Mouse (Mus musculus): ENCODE measurements around the gene Dnajc27.

Dnajc27 gene

DNA sequence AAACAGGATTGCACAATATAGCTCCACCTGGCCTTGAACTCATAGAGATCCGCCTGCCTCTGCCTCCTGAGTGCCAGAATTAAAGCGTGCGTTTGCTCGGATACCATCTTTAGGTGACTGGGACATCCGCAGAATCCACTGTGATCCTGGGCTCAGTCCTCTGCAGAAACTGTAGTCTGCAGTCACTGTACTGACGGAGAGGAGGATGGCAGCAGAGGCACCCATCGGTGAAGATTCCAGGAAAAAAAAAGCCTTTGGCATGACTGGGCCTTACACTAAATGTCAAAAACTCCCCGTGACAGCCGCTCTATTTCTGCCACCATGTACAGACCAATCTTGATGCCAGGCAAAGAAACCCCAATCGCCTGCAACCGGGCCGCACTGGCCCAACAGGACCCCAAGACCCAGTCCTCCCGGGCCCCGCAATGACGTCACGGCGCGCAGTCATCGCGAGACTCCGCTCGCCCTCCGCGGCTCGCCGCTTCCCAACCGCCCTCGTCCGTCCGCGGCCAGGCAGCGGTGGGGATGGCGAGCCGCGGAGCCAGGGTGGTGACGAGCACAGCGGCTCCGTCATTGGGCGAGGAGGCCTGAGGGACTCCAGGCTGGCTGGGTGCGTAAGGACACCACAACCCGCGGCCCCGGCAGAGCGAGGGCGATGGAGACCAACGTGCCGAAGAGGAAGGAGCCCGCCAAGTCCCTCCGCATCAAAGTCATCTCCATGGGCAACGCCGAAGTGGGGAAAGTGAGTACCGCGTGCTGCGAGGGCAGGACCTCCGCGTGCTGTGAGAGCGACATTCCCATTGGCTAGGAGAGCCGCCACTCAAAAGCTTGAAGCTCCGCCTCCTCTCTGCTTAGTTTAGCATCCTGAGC is at the start of gene Dnajc27:
Dnajc27 (plus strand) TSS at position 452 of the 870 bp plus-strand sequence.
- DNase-seq (ENCODE audit: low read depth, low spot score): peak; percentile 92

DNA sequence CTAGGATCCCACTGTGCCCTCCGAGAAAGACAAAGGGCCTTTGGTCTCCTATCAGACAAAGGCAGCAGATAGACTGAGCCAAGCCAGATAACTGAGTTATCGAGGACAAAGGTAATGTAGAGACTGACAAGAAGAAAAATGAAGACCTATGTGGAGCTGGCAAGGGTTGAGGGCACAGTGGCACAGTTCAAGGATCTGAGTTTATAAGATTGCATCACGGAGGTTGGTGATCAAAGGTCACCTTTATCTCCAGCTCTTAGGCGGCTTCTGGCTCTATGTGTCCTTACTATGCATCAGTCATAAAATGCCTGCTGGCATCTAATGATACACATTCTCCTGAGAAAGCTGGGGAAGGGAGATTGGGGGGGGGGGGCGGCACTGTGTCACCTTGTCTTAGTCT is 46.2 kb upstream of the Dnajc27 start:
- DNase-seq (ENCODE audit: low read depth, low spot score): no peak

DNA sequence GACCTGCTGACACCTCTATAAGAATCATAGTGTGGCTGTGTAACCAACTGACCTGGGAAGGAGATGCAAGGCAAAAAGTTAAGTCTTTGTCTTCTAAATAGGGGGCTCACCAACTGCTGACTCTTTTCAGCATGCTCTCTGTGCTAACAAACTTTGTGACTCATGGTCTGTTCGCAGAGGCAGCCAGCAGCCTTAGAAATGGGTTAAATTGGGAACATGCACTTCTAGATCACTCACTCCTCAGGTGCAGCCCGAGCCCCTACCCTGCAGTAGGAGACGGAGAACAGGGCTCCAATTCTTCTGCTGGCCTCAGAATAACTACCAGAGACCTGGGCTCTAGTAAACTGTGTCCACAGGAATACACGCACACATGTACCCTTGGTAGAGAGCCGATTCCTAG is 44.9 kb upstream of the Dnajc27 start:
- DNase-seq (ENCODE audit: low read depth, low spot score): no peak

DNA sequence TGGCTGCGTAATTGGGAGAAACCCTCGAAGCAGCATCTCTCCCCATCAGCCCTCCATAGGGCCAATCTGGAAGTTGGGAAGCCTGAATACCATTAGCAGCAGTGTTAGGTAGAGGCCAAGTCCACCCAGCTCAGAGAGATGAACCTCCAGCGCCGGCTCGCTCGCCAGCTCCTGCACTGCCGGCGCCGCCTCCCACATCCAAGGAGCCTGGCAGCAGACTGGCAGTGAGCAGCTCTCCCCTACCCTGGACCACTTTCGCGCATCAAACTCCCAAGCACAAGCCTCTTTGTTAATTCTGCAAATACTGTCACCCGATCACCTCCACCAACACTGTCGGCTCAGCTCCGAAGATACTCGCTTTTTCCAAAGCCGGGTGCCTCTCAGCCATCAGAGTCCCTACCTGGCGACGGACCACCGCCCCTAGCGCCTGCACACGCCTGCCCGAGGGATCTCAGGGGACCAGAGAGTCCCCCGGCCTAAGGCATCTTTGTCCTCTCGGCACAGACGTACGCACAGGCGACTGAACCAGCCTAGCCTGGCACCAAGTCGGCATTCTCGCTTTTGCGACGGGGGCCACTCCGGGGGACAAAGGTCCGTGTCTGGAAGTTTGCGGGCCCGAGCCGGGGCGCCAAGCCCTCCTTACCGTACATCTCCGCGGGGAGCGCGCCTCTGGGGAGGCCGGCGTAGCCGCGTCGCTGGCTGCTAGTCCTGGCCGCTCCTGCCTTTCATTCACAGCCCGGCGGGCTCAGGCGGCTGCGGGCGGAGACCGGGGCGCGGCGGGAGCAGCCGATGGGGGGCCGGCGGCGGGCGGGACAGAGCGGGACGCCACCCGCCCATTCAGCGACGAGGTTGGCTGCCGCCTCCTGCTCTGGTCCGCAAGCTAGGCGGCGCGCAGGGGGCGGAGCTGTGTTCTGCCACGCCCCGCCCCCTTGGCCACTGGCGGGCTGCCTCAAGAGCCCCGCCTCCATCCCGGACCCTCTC is 44.0 kb upstream of the Dnajc27 start, which contains the start of gene Efr3b:
Efr3b (minus strand) TSS at position 855 of the 981 bp plus-strand sequence.
- peak; percentile 66 for DNase-seq (ENCODE audit: low read depth, low spot score)

DNA sequence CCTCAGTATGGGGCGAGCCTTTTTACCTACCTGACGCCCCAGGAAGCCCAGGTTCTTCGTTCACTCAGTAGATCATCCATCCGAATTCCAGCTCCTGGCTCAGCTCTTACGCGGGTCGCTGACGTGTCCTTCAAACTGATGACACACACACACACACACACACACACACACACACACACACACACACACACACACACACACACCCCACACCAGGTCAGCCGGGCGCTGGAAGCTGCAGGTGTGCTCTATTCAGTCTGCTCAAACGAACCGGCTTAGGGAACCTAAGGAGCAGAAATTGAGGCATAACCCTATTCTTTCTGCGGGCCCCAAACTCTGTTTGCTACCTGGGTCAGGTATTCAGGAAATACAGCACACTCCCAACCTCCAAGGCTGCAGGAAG is 43.3 kb upstream of the Dnajc27 start:
- DNase-seq (ENCODE audit: low read depth, low spot score): no peak

DNA sequence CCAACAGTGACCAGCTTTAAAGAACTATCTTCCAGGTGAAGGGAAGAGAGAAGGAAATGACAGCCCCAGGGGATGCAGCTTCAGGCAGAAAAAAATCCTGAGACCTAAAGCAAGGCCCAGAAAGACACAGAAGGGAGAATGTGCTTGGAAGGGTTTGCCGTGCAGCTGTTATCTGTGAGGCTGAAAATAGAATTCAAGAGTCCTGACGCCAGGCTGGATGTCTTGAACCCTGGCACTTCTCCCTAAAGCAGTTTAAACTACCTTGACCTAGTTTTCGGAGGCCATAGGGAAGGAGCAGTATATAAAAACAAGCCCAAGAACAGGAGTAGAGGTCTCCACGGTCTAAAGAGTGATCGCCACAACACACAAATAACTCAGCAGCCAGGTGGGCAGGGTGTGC is 40.0 kb upstream of the Dnajc27 start:
- DNase-seq (ENCODE audit: low read depth, low spot score): no peak

DNA sequence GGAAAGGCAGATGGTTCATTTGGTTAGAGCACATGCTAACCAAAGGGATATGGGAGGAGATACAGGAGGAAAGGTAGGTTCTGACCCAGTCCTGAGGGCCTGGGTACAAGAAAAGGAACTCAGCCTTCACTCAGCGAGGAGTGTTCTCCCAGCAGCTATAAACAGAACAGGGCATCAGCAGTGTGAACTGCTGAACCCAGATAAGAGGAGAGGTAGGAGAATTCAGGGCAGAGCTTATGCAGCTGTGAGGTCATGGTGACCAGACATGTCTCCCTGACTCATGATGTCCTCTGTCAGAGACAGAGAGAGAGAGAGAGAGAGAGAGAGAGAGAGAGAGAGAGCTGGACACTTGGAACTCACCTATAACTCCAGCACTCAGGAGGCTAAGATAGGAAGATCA is 36.4 kb upstream of the Dnajc27 start:
- DNase-seq (ENCODE audit: low read depth, low spot score): no peak

DNA sequence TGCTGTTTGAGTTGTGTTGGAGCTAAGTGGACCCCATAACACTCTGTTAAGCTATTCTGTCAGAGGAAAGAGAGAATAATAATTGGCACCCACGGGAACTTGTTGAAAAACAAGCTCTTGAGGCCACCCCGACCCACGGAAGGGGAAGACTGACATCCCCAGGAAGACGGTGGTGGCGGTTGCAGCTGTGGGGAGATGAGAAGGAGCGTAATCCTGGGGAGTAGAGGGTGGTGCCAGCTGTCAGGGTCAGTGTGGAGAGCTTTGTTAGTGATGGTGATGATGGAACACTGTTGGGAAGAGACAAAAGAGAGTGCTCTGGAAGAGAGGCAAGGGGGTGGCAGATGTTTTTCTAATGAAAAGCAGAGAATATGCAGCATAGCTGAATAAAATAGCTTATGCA is 34.4 kb upstream of the Dnajc27 start:
- DNase-seq (ENCODE audit: low read depth, low spot score): no peak

DNA sequence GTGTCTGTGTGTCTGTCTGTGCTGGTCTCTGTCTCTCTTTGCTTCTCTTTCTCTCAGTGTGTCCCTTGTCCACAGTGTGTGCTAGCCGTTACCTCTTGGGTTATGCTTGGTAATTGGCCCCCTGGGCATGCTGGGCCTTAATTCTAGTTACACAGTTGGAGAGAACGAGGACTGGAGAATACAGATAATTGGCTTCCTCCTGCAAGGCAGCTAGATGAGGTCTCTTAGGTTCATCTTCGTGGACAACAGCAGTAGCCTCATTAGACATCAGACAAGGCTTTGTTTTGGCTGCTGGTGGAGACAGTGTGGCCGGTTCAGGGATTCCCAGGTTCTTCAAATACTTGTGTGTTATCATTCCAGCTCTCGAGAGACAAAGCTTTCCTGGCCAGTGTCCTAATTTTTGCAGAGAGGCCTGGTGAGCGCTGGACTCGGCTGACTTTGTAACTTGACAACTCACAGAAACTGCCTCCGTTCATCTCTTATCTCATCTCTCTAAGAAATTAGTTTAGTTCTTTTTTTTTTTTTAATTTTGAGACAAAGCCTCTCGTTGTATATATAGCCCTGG is 31.4 kb upstream of the Dnajc27 start:
- DNase-seq (ENCODE audit: low read depth, low spot score): no peak

DNA sequence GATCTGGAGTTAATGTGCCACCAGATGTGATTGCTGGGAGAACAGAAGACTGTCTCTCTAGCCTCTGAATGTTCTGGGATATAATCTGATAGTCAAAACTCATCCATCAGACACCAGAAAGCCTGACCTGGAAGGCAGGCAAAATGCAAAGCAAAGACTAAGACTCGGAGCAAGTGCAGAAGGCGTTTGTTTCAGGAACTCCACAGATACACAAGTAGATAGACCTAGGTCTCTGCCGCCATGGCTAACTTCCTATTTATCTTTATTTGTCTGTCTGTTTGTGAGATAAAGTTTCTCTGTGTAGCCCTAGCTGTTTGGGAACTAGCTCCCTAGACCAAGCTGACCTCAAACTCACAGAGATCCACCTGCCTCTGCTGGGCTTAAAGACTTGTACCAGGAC is 28.7 kb upstream of the Dnajc27 start:
- DNase-seq (ENCODE audit: low read depth, low spot score): no peak

DNA sequence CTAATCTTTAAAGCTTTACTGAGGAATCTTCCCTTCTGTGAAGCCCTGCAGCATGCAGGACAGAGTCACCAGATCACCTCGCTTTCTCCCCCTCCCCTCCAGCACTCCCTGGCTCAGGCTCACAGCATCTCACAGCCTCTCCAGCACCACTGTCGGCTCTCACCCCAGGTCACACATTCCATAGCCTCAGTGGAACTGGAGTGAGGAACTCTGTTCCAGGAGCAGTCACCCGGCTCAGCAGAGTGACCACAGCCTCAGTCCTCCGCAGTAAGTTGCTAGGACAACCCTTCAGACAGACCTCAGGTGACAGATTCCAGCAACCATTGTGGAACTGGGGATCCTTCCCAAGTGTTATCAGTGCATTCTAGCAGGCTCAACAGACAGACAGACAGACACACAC is 27.5 kb upstream of the Dnajc27 start:
- no peak for DNase-seq (ENCODE audit: low read depth, low spot score)

DNA sequence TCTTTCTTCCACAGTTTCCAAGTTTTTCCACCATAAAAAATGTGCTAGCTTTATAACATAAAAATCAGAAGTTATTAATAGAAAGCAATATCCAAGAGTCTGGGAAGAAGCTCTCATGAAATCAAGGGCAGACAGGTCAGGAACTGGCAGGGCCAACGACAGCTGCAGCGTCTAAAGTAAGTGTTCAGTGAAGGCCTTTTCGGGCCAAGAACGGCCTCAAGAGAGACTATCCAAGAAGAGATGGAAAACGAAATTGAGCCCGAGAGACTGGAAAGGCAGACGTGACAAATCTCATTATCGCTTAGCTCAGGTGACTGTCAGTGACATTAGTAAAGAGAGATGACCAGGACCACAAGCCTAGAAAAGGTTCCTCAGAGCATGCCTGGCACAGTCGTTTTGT is 24.1 kb upstream of the Dnajc27 start:
- no peak for DNase-seq (ENCODE audit: low read depth, low spot score)

DNA sequence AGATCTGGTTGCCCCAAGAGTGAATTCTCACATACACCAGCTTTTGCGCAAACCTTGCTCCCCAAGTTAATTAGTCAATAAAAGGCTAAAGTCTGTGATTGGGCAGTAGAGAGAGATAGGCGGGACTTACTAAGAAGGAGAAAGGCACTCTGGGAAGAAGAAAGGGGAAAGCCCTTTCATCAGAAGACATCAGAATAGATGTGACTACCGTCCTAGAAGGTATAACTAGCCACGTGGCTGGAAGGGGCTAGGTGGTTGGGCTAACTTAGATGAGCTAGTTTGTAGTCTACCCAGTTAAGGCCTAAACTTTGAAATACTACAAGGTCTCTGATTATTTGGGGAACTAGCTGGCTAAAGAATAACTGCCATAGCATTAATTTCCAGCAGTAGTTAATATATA is 22.7 kb upstream of the Dnajc27 start:
- DNase-seq (ENCODE audit: low read depth, low spot score): no peak

DNA sequence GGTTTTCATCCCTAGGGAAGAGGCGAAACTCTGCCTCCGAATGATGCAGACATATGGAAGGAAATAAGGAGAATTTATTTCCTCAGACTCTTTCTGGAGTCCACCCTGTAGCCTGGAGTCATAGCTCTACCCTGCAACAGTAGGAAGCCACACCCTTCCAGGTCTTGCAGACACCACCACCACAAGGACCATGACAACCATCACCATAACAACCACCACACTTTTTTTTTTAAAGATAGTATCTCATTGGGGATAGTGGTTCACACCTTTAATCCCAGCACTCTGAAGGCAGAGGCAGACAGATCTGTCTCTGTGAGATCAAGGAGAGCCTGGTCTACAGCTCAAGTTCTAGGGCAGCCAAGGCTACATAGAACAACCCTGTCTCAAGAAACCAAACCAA is 16.9 kb upstream of the Dnajc27 start:
- no peak for DNase-seq (ENCODE audit: low read depth, low spot score)

DNA sequence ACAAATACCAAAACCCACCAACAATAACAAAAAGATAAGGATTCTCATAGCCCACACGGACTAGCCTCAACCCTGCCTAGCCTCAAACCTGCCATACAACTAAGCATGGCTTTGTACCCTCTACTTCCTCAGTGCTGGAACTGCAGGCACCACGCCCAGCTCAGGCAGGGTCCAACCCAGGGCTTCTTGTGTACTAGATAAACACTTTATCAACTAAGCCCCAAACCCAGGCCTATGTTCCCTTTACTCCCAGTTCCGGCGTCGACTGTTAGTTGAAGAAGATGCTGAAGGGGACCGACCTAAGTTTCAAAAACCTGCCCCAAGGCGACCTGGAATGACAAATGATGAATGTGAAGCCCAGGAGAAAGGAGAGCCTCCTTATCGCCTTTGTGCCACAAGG is 16.4 kb upstream of the Dnajc27 start:
- DNase-seq (ENCODE audit: low read depth, low spot score): no peak

DNA sequence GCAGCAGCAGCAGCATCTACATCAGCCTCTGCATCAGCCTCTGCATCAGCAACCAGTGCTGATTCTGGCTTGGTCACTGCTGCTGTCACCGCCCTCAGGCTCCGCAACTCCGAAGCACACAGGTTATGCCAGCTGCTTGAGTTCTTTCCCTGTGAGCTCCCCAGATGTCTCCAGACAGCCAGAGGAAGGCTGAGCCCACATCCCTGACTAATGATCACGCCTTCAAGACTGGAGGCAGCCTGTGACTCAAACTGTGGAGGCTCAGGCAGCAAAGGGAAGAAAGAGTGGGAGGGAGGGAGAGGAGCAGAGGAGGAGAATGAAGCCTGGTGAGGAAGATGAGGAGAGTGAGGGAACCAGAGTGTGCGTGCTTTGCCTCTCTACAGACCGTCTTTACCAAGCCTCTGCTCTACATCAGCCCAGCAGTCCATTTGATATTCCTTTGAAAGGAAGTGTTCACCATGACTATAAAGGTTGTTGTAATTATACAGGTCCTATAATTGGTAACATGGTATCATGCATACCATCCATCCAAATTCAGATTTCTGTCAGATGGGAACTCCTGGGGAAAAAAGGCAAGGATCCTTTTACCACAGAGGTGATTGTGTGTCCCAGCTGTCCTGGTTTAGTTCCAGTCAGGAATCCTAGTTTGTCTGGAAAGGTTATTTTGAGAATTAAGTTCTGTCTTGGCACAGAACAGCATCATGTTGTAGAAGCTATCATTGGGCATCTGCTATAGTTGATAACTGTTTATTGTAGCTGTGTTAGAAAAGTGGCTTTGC is 15.5 kb upstream of the Dnajc27 start:
- DNase-seq (ENCODE audit: low read depth, low spot score): no peak

DNA sequence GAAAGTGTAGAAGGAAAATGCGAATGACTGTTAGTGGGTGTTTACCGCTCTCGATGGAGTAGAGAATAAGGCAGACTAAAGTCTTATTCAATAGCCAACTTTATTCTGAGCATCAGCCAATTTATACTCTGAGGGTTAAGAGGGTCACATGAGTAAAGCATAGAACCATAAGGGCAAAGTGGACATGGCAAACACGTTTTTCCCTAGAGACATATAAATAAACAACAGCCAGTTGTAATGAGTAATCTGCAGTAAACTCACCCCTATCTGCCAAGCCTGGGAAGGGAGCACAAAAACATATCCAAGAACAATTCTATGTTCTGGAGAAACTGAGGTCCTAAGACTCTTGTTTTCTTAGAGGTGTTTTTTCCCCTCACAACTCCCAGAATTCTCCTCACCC is 13.8 kb upstream of the Dnajc27 start:
- DNase-seq (ENCODE audit: low read depth, low spot score): no peak

DNA sequence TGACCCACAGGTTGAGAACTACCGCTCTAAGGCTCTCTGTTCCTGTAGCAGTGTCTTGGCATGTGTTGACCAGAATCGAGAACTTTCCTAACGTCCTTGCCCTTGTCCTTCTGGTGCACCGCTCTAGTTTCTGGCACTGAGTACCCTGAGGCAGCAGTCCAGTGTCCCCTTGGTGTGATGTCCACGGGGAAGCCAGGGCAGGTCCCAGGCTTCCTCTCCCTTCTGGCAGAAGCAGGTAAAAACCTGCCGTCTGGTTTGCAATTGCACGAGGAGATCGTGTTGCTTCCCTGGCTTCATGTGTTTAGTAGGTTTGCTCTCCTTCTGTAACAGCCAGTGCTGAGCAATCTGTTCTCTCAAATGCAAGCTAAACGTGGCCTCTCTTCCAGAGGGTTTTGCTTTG is 10.7 kb upstream of the Dnajc27 start:
- no peak for DNase-seq (ENCODE audit: low read depth, low spot score)

DNA sequence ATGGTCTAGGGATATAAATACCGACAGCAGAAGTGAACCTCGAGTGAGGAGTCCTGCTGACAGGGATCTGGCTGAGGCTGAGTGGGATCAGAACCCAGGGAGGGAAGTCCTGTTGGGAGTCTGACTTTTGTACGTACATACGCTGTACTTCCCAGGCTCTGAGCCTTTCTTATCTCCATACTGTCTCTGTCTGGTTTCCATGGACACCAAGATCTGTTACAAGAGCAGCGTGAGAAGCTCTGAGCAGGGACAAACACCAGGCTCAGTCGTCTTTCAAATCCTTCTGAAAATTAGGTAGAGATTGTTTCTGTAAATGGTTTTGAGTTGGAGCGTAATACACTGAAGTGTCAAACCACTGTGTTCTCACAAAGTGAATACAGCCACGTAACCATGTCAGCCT is 7.0 kb upstream of the Dnajc27 start:
- DNase-seq (ENCODE audit: low read depth, low spot score): no peak

DNA sequence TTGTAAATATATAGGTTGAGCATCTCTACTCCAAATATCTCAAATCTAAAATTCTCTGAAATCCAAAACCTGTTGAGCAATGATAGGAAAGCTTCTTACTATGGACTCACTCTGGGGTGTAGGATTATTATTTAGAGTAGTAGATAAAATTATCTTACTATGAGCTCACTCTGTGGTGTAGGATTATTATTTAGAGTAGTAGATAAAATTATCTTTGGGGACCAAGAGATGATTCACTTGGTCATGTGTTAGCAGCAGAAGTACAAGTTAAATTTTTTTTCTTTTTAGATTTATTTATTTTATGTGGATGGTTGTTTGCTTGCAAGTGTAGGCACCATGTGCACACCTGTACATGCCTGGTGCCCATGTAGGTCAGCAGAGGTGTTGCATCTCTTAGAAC is 6.0 kb upstream of the Dnajc27 start:
- DNase-seq (ENCODE audit: low read depth, low spot score): no peak

DNA sequence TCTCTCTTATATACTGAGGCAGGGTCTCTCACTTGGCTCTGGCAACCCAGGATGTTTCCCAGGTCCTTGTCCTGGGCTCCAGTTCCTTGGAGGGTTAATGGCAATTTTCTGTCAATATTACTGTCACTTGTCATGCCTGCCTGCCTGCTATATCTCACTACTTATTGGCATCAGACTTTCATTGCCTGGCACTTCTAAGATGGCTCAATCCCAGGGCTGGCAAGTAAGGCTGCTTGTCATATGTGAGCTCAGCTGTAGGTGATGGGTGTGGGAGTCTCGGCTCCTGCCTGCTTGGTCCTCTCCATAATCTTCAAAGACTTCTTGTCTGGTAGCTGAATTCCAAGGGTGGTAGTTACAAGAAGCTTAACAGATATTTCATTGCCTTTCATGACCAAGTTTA is 4.3 kb upstream of the Dnajc27 start:
- no peak for DNase-seq (ENCODE audit: low read depth, low spot score)

Data from retina, postnatal 7 days (tissue).